26 mouse cellular contexts compared by ENCODE assay signal in genomic region chr9:110945343-110945742, GRCm38 (mm10). TPM values are rescaled to one million over a fixed set of nuclear protein-coding genes. Genes with fewer than 3 reads are reported as not detected.
DNase-seq lines count a peak whose midpoint lies in the region; ATAC-seq and TF ChIP-seq lines count a peak whose summit lies in the region.
"Had no signal": no experiment of that assay in that cellular context is flagged by ENCODE, and none has a peak within 500 bp of the region (broad histone marks: within the 10 kb centered on the region; RNA-seq: fewer than 3 reads in every experiment).

No protein-coding gene starts in this region.

- H3K9me3 ChIP-seq in forebrain, postnatal 0 days (ENCODE audit: low read length) = no peaks in the 10 kb centered on the region
- H3K9me3 ChIP-seq in forebrain, embryonic 12.5 days = no peaks in the 10 kb centered on the region
- no peaks in the 10 kb centered on the region for H3K9me3 ChIP-seq in E14TG2a.4 (ENCODE audit: low read length)
- H3K9me3 ChIP-seq in hindbrain, embryonic 16.5 days (ENCODE audit: control insufficient read depth, low read length) = no peaks in the 10 kb centered on the region
- H3K9me3 ChIP-seq: embryonic facial prominence, embryonic 15.5 days; forebrain, embryonic 10.5 days had no signal

- no peaks in the 10 kb centered on the region for H3K4me1 ChIP-seq in forebrain, postnatal 0 days (ENCODE audit: insufficient read depth)
- H3K4me1 ChIP-seq in forebrain, embryonic 12.5 days = peaks cover 19% of the 10 kb centered on the region
- H3K4me1 ChIP-seq in E14TG2a.4 (replicated peaks; ENCODE audit: low read depth, low read length) = peaks cover 39% of the 10 kb centered on the region
- H3K4me1 ChIP-seq in hindbrain, embryonic 16.5 days (ENCODE audit: control insufficient read depth, insufficient read depth, low read depth, low read length) = no peaks in the 10 kb centered on the region; the same call in 1 of the 2 replicates

- TF ChIP-seq CTCF in forebrain, postnatal 0 days (IDR thresholded peaks at IDR 0.05; ENCODE audit: low read depth) = no peak
- no peak for TF ChIP-seq CTCF in E14TG2a.4 (conservative IDR thresholded peaks at IDR 0.05; ENCODE audit: low read length)

- H3K4me3 ChIP-seq in forebrain, postnatal 0 days (ENCODE audit: low read depth, low read length) = peak overlapping the region; percentile 9; the same call in 1 of the 2 replicates
- no peak overlapping the region for H3K4me3 ChIP-seq in forebrain, embryonic 12.5 days (replicated peaks)
- peak overlapping the region; percentile 87 for H3K4me3 ChIP-seq in E14TG2a.4 (replicated peaks; ENCODE audit: low read length)
- no peak overlapping the region for H3K4me3 ChIP-seq in hindbrain, embryonic 16.5 days (ENCODE audit: low read length)
- H3K4me3 ChIP-seq: embryonic facial prominence, embryonic 15.5 days; forebrain, embryonic 10.5 days had no signal

- H3K27me3 ChIP-seq in forebrain, postnatal 0 days (ENCODE audit: insufficient read depth, low read length) = peaks cover 17% of the 10 kb centered on the region
- H3K27me3 ChIP-seq in forebrain, embryonic 12.5 days = peaks cover 66% of the 10 kb centered on the region
- no peaks in the 10 kb centered on the region for H3K27me3 ChIP-seq in E14TG2a.4 (ENCODE audit: insufficient read depth, low read length)
- peaks cover 12% of the 10 kb centered on the region for H3K27me3 ChIP-seq in hindbrain, embryonic 16.5 days (replicated peaks; ENCODE audit: control insufficient read depth, insufficient read depth, low read length)

- no peak for DNase-seq in forebrain, postnatal 0 days
- DNase-seq in ZHBTc4 (ENCODE audit: low read depth, low spot score) = peak; percentile 57
- no peak for DNase-seq in retina, postnatal 1 day
- DNase-seq in cerebellum, postnatal 10 days = no peak
- DNase-seq: adrenal gland, adult 8-10 months; cerebellum, postnatal 25 days; heart, adult 11 months; kidney, adult 2 months; kidney, postnatal 14 days; layer of hippocampus, adult 9-11 months; liver; liver, postnatal 0 days; lung, postnatal 14 days; right cerebral cortex, postnatal 25 days; thymus, postnatal 14 days had no signal

- no peak overlapping the region for H3K27ac ChIP-seq in forebrain, postnatal 0 days (ENCODE audit: low read depth, low read length)
- H3K27ac ChIP-seq in forebrain, embryonic 12.5 days = no peak overlapping the region
- H3K27ac ChIP-seq in hindbrain, embryonic 16.5 days (ENCODE audit: low read depth, low read length) = no peak overlapping the region
- H3K27ac ChIP-seq: forebrain, embryonic 10.5 days had no signal

- 35% methylated on average over 18 of the region's 18 CpGs for WGBS in forebrain, postnatal 0 days
- 24% methylated on average over 18 of the region's 18 CpGs for WGBS in forebrain, embryonic 12.5 days
- WGBS in hindbrain, embryonic 16.5 days = 21% methylated on average over 18 of the region's 18 CpGs

- H3K4me2 ChIP-seq in forebrain, postnatal 0 days (ENCODE audit: low read depth) = peak overlapping the region; percentile 27; the same call in 1 of the 2 replicates
- H3K4me2 ChIP-seq in forebrain, embryonic 12.5 days = no peak overlapping the region
- H3K4me2 ChIP-seq in hindbrain, embryonic 16.5 days (ENCODE audit: low read length) = peak overlapping the region; percentile 31; the same call in 1 of the 2 replicates
- H3K4me2 ChIP-seq: embryonic facial prominence, embryonic 15.5 days had no signal

- no peaks in the 10 kb centered on the region for H3K36me3 ChIP-seq in forebrain, postnatal 0 days (ENCODE audit: insufficient read depth)
- H3K36me3 ChIP-seq in forebrain, embryonic 12.5 days (replicated peaks) = no peaks in the 10 kb centered on the region
- peaks cover 44% of the 10 kb centered on the region for H3K36me3 ChIP-seq in E14TG2a.4 (ENCODE audit: insufficient read depth, low read length)
- no peaks in the 10 kb centered on the region for H3K36me3 ChIP-seq in hindbrain, embryonic 16.5 days (ENCODE audit: control insufficient read depth, insufficient read depth, low read length)
- H3K36me3 ChIP-seq: embryonic facial prominence, embryonic 15.5 days; forebrain, embryonic 10.5 days had no signal

- H3K9ac ChIP-seq in forebrain, postnatal 0 days = no peak overlapping the region
- H3K9ac ChIP-seq in forebrain, embryonic 12.5 days = no peak overlapping the region
- H3K9ac ChIP-seq in hindbrain, embryonic 16.5 days (ENCODE audit: low read depth, low read length) = no peak overlapping the region
- H3K9ac ChIP-seq: embryonic facial prominence, embryonic 15.5 days; liver, postnatal 0 days had no signal

- no peak for ATAC-seq in forebrain, postnatal 0 days
- ATAC-seq in forebrain, embryonic 12.5 days (ENCODE audit: low FRiP score) = no peak
- no peak for ATAC-seq in hindbrain, embryonic 16.5 days
- ATAC-seq in activated CD4-positive, CD25-positive, alpha-beta regulatory T cell, adult 4 months = no peak
- ATAC-seq: liver, postnatal 0 days had no signal

RNA-seq across cellular contexts. Expression of gene Tdgf1, which starts 0.6 kb away (rescaled TPM):
- total RNA-seq in forebrain, postnatal 0 days (2014; rRNA removed) = not detected in 2 replicates
- polyA plus RNA-seq in forebrain, postnatal 0 days (2015; fragmentation: Nextera tagmentation; extraction: Ambion mirVana) = 0.09 and 0.12 TPM in 2 replicates
- polyA plus RNA-seq in forebrain, embryonic 12.5 days (2016; fragmentation: Nextera tagmentation; extraction: Ambion mirVana) = not detected in 2 replicates
- polyA plus RNA-seq in hindbrain, embryonic 16.5 days (2015; fragmentation: Nextera tagmentation; extraction: Ambion mirVana) = 0.20 and 0.28 TPM in 2 replicates
- polyA plus RNA-seq in activated CD4-positive, CD25-positive, alpha-beta regulatory T cell, adult 4 months (2017; shearing (Covaris generic)) = 1 to 10 TPM; 2.2 TPM
- total RNA-seq: gastrocnemius, adult 18-20 months; megakaryocyte-erythroid progenitor cell, adult 5-6 weeks had no signal
- polyA plus RNA-seq: heart, postnatal 0 days; kidney, adult 2 months; liver, postnatal 0 days; stomach, embryonic 16.5 days had no signal

RNA-seq across cellular contexts. Expression of gene Lrrc2, which starts 6.0 kb away (rescaled TPM):
- total RNA-seq in forebrain, postnatal 0 days (2014; rRNA removed) = 0.14 and 0.23 TPM in 2 replicates
- 0.42 and 0.96 TPM in 2 replicates for polyA plus RNA-seq in forebrain, postnatal 0 days (2015; fragmentation: Nextera tagmentation; extraction: Ambion mirVana)
- not detected in 2 replicates for polyA plus RNA-seq in forebrain, embryonic 12.5 days (2016; fragmentation: Nextera tagmentation; extraction: Ambion mirVana)
- polyA plus RNA-seq in hindbrain, embryonic 16.5 days (2015; fragmentation: Nextera tagmentation; extraction: Ambion mirVana) = 1.1 and 1.2 TPM in 2 replicates
- polyA plus RNA-seq in activated CD4-positive, CD25-positive, alpha-beta regulatory T cell, adult 4 months (2017; shearing (Covaris generic)) = under 1 TPM; 0.13 to 0.58 TPM

RNA-seq across cellular contexts. Expression of gene Fam240a, which starts 28.7 kb away (rescaled TPM):
- 0.54 TPM in 1 of 2 replicates, not detected in the other for total RNA-seq in forebrain, postnatal 0 days (2014; rRNA removed)
- polyA plus RNA-seq in forebrain, postnatal 0 days (2015; fragmentation: Nextera tagmentation; extraction: Ambion mirVana) = 0.58 TPM in 1 of 2 replicates, not detected in the other
- polyA plus RNA-seq in forebrain, embryonic 12.5 days (2016; fragmentation: Nextera tagmentation; extraction: Ambion mirVana) = not detected in 2 replicates
- not detected in 2 replicates for polyA plus RNA-seq in hindbrain, embryonic 16.5 days (2015; fragmentation: Nextera tagmentation; extraction: Ambion mirVana)
- under 1 TPM in 1 of 2 experiments, not detected in 1; 0.95 TPM for polyA plus RNA-seq in activated CD4-positive, CD25-positive, alpha-beta regulatory T cell, adult 4 months (2017; shearing (Covaris generic))
- total RNA-seq: adrenal gland, adult 8-10 months; left cerebral cortex, adult 8-10 months; megakaryocyte-erythroid progenitor cell, adult 5-6 weeks had no signal
- polyA plus RNA-seq: embryonic facial prominence, embryonic 15.5 days; forebrain, embryonic 10.5 days; heart, postnatal 0 days; kidney, adult 2 months; liver, postnatal 0 days; stomach, embryonic 16.5 days had no signal

RNA-seq across cellular contexts. Expression of gene Rtp3, which starts 45.0 kb away (rescaled TPM):
- not detected in 2 replicates for total RNA-seq in forebrain, postnatal 0 days (2014; rRNA removed)
- polyA plus RNA-seq in forebrain, postnatal 0 days (2015; fragmentation: Nextera tagmentation; extraction: Ambion mirVana) = not detected in 2 replicates
- not detected in 2 replicates for polyA plus RNA-seq in forebrain, embryonic 12.5 days (2016; fragmentation: Nextera tagmentation; extraction: Ambion mirVana)
- not detected in 2 replicates for polyA plus RNA-seq in hindbrain, embryonic 16.5 days (2015; fragmentation: Nextera tagmentation; extraction: Ambion mirVana)
- polyA plus RNA-seq in activated CD4-positive, CD25-positive, alpha-beta regulatory T cell, adult 4 months (2017; shearing (Covaris generic)) = not detected
- total RNA-seq: megakaryocyte-erythroid progenitor cell, adult 5-6 weeks had no signal
- polyA plus RNA-seq: embryonic facial prominence, embryonic 15.5 days; forebrain, embryonic 10.5 days had no signal

Comparison
In these comparisons a context has a peak if more than half of its experiments do, and no peak if none do; other contexts are left out.
1. H3K4me3 ChIP-seq: peak in forebrain, postnatal 0 days (single experiment) and E14TG2a.4 (single experiment); none in forebrain, embryonic 12.5 days (single experiment) and hindbrain, embryonic 16.5 days (single experiment).